Mouse (Mus musculus) adrenal gland, postnatal 0 days (tissue): ENCODE results near the gene Btg4. TPM values are rescaled to one million over a fixed set of nuclear protein-coding genes. Genes with fewer than 3 reads are reported as not detected.
A peak's percentile ranks its signal among the peaks of the same experiment; 100 is the strongest.

ENCODE experiments used
- microRNA-seq: library from miRNA; unstranded; fragments of <30 nt; microRNA quantifications from one replicate; pipeline ENCODE4, GENCODE M21; 2016; ENCODE audit warnings: borderline replicate concordance; ENCODE audit not compliant: insufficient number of aligned reads
- polyA plus RNA-seq: library from polyadenylated mRNA; unstranded; fragments of >200 nt; fragmentation: Nextera tagmentation; extraction: Ambion mirVana; gene quantifications from 2 replicates; pipeline ENCODE4 v1.2.1, GENCODE M21; 2015

Btg4 gene
- not detected in 2 replicates for polyA plus RNA-seq

GRCm38 (mm10) chr9:51060601-51061000, at the start of gene Btg4:
Gene Btg4 (plus strand): TSS chr9:51060901.

GRCm38 (mm10) chr9:51076979-51077315, 16.2 kb downstream of the Btg4 start, which contains the start of gene Layn:
Gene Layn (minus strand): TSS chr9:51077094.

GRCm38 (mm10) chr9:51101756-51102425, 41.2 kb downstream of the Btg4 start, which contains the start of gene 4833427G06Rik:
Gene 4833427G06Rik (minus strand): TSS chr9:51102078.

GRCm38 (mm10) chr9:51165312-51166180, 104.8 kb downstream of the Btg4 start, which contains the start of gene Gm32742:
Gene Gm32742 (minus strand): TSS chr9:51165517.

Small RNA genes lying within 50 kb of the gene (microRNA-seq; reads per million reads assigned to microRNA genes)
- gene Mir34b: 184 reads per million, percentile 52 among the genes with 10 or more reads in this experiment
- 4,025 reads per million, percentile 88 among the genes with 10 or more reads in this experiment for gene Mir34c

Other genes starting within 250 kb of the Btg4 start
- gene Ppp2r1b, start 215.6 kb upstream of the Btg4 start, polyA plus RNA-seq: 14.4 and 22.7 TPM in 2 replicates
- 14.0 and 14.3 TPM in 2 replicates for gene Sik2, start 51.8 kb upstream of the Btg4 start, polyA plus RNA-seq
- 8.7 and 9.7 TPM in 2 replicates for gene Layn, start 16.2 kb downstream of the Btg4 start, polyA plus RNA-seq
- 0.69 and 0.72 TPM in 2 replicates for gene 4833427G06Rik, start 41.2 kb downstream of the Btg4 start, polyA plus RNA-seq
- gene Gm32742, start 104.6 kb downstream of the Btg4 start, polyA plus RNA-seq: not detected in 2 replicates
- gene Pou2af1, start 152.8 kb downstream of the Btg4 start, polyA plus RNA-seq: 0.25 and 0.58 TPM in 2 replicates
- gene Colca2, start 217.7 kb downstream of the Btg4 start, polyA plus RNA-seq: 3.7 and 5.8 TPM in 2 replicates